Mouse (Mus musculus): ENCODE results near the gene Gm17334. TPM values are rescaled to one million over a fixed set of nuclear protein-coding genes. Genes with fewer than 3 reads are reported as not detected.

The Gm17334 gene
- polyA plus RNA-seq, 1 experiment: 0.86 TPM

GRCm38 (mm10) chr11:53798041-53798711 is 25.2 kb upstream of the Gm17334 start:
- DNase-seq: no peak
- no peaks in the 10 kb centered on the region for H3K36me3 ChIP-seq (ENCODE audit: control insufficient read depth, insufficient read depth, low read length)
- TF ChIP-seq POLR2A (IDR thresholded peaks at IDR 0.05; ENCODE audit: control insufficient read depth, extremely low read depth, insufficient read depth, low read length, poor library complexity) (no peak), CTCF (IDR thresholded peaks at IDR 0.05; ENCODE audit: borderline replicate concordance, control insufficient read depth, extremely low read depth, insufficient read depth, low read length, poor library complexity) (no peak)
- H3K4me1 ChIP-seq (replicated peaks; ENCODE audit: control insufficient read depth, insufficient read depth, low read length): peaks cover 48% of the 10 kb centered on the region
- no peak overlapping the region for H3K4me3 ChIP-seq (ENCODE audit: control insufficient read depth, insufficient read depth, low read length)
- H3K27me3 ChIP-seq (ENCODE audit: control insufficient read depth, insufficient read depth, low read length): no peaks in the 10 kb centered on the region
- H3K27ac ChIP-seq (ENCODE audit: control insufficient read depth, insufficient read depth, low read length): no peak overlapping the region
- 93% methylated on average over 10 of the region's 10 CpGs for WGBS

GRCm38 (mm10) chr11:53797386-53797920 is 24.5 kb upstream of the Gm17334 start:
- Histone ChIP-seq H3K4me3 (ENCODE audit: control insufficient read depth, insufficient read depth, low read length) (no peak overlapping the region), H3K36me3 (ENCODE audit: control insufficient read depth, insufficient read depth, low read length) (no peaks in the 10 kb centered on the region), H3K4me1 (replicated peaks; ENCODE audit: control insufficient read depth, insufficient read depth, low read length) (peaks cover 40% of the 10 kb centered on the region), H3K27ac (ENCODE audit: control insufficient read depth, insufficient read depth, low read length) (no peak overlapping the region), H3K27me3 (ENCODE audit: control insufficient read depth, insufficient read depth, low read length) (no peaks in the 10 kb centered on the region)
- no peak for DNase-seq
- 84% methylated on average over 6 of the region's 6 CpGs for WGBS
- TF ChIP-seq CTCF (IDR thresholded peaks at IDR 0.05; ENCODE audit: borderline replicate concordance, control insufficient read depth, extremely low read depth, insufficient read depth, low read length, poor library complexity): no peak
- no peak for TF ChIP-seq POLR2A (IDR thresholded peaks at IDR 0.05; ENCODE audit: control insufficient read depth, extremely low read depth, insufficient read depth, low read length, poor library complexity)

GRCm38 (mm10) chr11:53796409-53797151 is 23.6 kb upstream of the Gm17334 start:
- Histone ChIP-seq H3K27ac (ENCODE audit: control insufficient read depth, insufficient read depth, low read length) (no peak overlapping the region), H3K4me3 (ENCODE audit: control insufficient read depth, insufficient read depth, low read length) (no peak overlapping the region), H3K36me3 (ENCODE audit: control insufficient read depth, insufficient read depth, low read length) (no peaks in the 10 kb centered on the region), H3K27me3 (ENCODE audit: control insufficient read depth, insufficient read depth, low read length) (no peaks in the 10 kb centered on the region), H3K4me1 (replicated peaks; ENCODE audit: control insufficient read depth, insufficient read depth, low read length) (peaks cover 40% of the 10 kb centered on the region)
- 78% methylated on average over 12 of the region's 12 CpGs for WGBS
- TF ChIP-seq POLR2A (IDR thresholded peaks at IDR 0.05; ENCODE audit: control insufficient read depth, extremely low read depth, insufficient read depth, low read length, poor library complexity): no peak
- no peak for DNase-seq

- DNase-seq: no peak
- no peak for TF ChIP-seq POLR2A (IDR thresholded peaks at IDR 0.05; ENCODE audit: control insufficient read depth, extremely low read depth, insufficient read depth, low read length, poor library complexity)
- TF ChIP-seq CTCF (IDR thresholded peaks at IDR 0.05; ENCODE audit: borderline replicate concordance, control insufficient read depth, extremely low read depth, insufficient read depth, low read length, poor library complexity): no peak
- 62% methylated on average over 8 of the region's 8 CpGs for WGBS
- H3K4me1 ChIP-seq (replicated peaks; ENCODE audit: control insufficient read depth, insufficient read depth, low read length): peaks cover 40% of the 10 kb centered on the region
- no peaks in the 10 kb centered on the region for H3K27me3 ChIP-seq (ENCODE audit: control insufficient read depth, insufficient read depth, low read length)
- no peak overlapping the region for H3K4me3 ChIP-seq (ENCODE audit: control insufficient read depth, insufficient read depth, low read length)
- no peaks in the 10 kb centered on the region for H3K36me3 ChIP-seq (ENCODE audit: control insufficient read depth, insufficient read depth, low read length)
- H3K27ac ChIP-seq (ENCODE audit: control insufficient read depth, insufficient read depth, low read length): 0 out of 2 replicates have a peak overlapping the region, but pooled peaks have one; percentile 5
Observed at GRCm38 (mm10) chr11:53795813-53796212, 22.8 kb upstream of the Gm17334 start.

- H3K4me3 ChIP-seq (ENCODE audit: control insufficient read depth, insufficient read depth, low read length): peak overlapping the region; percentile 40
- H3K27ac ChIP-seq (ENCODE audit: control insufficient read depth, insufficient read depth, low read length): peak overlapping the region; percentile 55
- 4% methylated on average over 25 of the region's 25 CpGs for WGBS
- H3K4me1 ChIP-seq (replicated peaks; ENCODE audit: control insufficient read depth, insufficient read depth, low read length): peaks cover 35% of the 10 kb centered on the region
- H3K36me3 ChIP-seq (ENCODE audit: control insufficient read depth, insufficient read depth, low read length): no peaks in the 10 kb centered on the region
- DNase-seq: peak; percentile 78
- no peak; the same call in 1 of the 2 replicates for TF ChIP-seq POLR2A (IDR thresholded peaks at IDR 0.05; ENCODE audit: control insufficient read depth, extremely low read depth, insufficient read depth, low read length, poor library complexity)
- peak; percentile 53; the same call in 1 of the 2 replicates for TF ChIP-seq CTCF (IDR thresholded peaks at IDR 0.05; ENCODE audit: borderline replicate concordance, control insufficient read depth, extremely low read depth, insufficient read depth, low read length, poor library complexity)
- no peaks in the 10 kb centered on the region for H3K27me3 ChIP-seq (ENCODE audit: control insufficient read depth, insufficient read depth, low read length)
Observed at GRCm38 (mm10) chr11:53794671-53795557, 21.9 kb upstream of the Gm17334 start.

DNA sequence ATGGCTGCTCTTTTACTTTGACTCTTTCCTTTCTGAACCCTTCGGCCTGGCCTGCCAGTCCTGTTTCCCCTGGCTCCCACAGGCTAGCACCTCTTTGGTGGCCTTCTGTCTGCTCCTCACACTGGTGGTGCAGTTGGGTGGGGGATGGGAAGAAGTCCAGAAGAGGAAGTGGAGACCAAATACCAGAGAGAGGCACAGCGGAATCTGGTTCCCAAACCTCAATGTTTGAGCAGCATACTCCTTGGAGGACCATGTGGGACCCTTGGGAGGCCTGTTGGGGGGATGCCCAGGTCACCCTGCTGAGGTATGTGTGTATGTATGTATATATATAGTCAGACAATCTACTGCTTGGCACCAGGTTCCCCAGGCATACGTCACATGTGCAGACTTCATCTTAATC is 21.0 kb upstream of the Gm17334 start:
- H3K27ac ChIP-seq (ENCODE audit: control insufficient read depth, insufficient read depth, low read length): peak overlapping the region; percentile 55; the same call in 1 of the 2 replicates
- peaks cover 31% of the 10 kb centered on the region for H3K4me1 ChIP-seq (replicated peaks; ENCODE audit: control insufficient read depth, insufficient read depth, low read length)
- TF ChIP-seq CTCF (IDR thresholded peaks at IDR 0.05; ENCODE audit: borderline replicate concordance, control insufficient read depth, extremely low read depth, insufficient read depth, low read length, poor library complexity): no peak
- 32% methylated on average over 3 of the region's 3 CpGs for WGBS
- no peaks in the 10 kb centered on the region for H3K36me3 ChIP-seq (ENCODE audit: control insufficient read depth, insufficient read depth, low read length)
- no peaks in the 10 kb centered on the region for H3K27me3 ChIP-seq (ENCODE audit: control insufficient read depth, insufficient read depth, low read length)
- DNase-seq: peak; percentile 37
- H3K4me3 ChIP-seq (ENCODE audit: control insufficient read depth, insufficient read depth, low read length): no peak overlapping the region

All from thymus, adult 2 months (tissue).